Mouse (Mus musculus) liver, postnatal 0 days (tissue): ENCODE measurements at regions not wholly inside any gene's neighbourhood (a gene's known extent, or its start where the extent isn't known, plus 50 kb on each side); places are given as distances from the start of the nearest gene placed in this dataset.

Experiments
- CTCF ChIP-seq: sonication (generic); IDR thresholded peaks from 2 replicates; pipeline ENCODE4 v1.5.1; 2016; ENCODE audit warnings: antibody characterized with exemption, low read depth
- EP300 ChIP-seq: IDR thresholded peaks from 2 replicates; pipeline ENCODE4 v1.6.1; 2016; ENCODE audit warnings: antibody characterized with exemption, low read depth, mild to moderate bottlenecking

DNA sequence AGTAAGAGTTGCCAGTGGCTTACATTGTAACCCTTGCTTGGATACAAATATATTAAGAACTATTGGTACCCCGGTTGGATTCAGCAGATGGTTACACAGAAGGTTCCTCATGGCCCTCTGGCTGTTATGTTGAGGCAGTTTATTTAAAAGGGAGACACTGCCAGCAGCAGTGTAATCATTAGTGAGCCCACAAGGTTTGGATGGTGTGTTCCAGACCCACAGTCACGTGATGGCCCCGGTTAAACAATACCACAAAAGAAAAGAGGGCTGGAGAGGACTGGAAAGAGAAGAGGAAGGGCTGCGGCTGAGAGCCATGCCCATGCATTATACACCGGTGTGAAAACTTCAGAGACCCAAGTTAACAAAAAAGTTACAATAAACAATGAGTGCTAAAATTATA, 392.4 kb upstream of the Pmfbp1 start:
- TF ChIP-seq CTCF (no peak), EP300 (no peak)
